Mouse (Mus musculus) spleen, postnatal 10 days (tissue): Measurements from ENCODE around the gene Krtap4-16.
"Not testable (repeated sequence)": the region's sequence is repeated elsewhere in the genome, so short reads cannot be mapped to it uniquely, and the experiment has no call there.

Experiments
- DNase-seq, 2 experiments: peaks; one replicate each; pipeline ENCODE4 v3.0.0; 2021 to 2022; ENCODE audit warnings: low spot score in 2 of 2

Gene Krtap4-16

GRCm38 (mm10) chr11:99851508-99851907 lies at the start of gene Krtap4-16:
Krtap4-16 (minus strand) TSS chr11:99851608.
- DNase-seq = no peak

GRCm38 (mm10) chr11:99878887-99879286 lies 27.5 kb upstream of the Krtap4-16 start, which contains the start of gene Gm11567:
Gm11567 (plus strand) TSS chr11:99879187.
- DNase-seq = not testable (repeated sequence)

- DNase-seq = not testable (repeated sequence)
Observed at GRCm38 (mm10) chr11:99873089-99873488, 21.7 kb upstream of the Krtap4-16 start, which contains the start of gene Krtap9-1. Krtap9-1 (plus strand) TSS chr11:99873389.

- DNase-seq = not testable (repeated sequence)
Observed at GRCm38 (mm10) chr11:99864176-99864575, 12.8 kb upstream of the Krtap4-16 start, which contains the start of gene Gm11559. Gm11559 (plus strand) TSS chr11:99864476.

- DNase-seq = no peak
Observed at GRCm38 (mm10) chr11:99858761-99859160, 7.4 kb upstream of the Krtap4-16 start.

- no peak for DNase-seq
Observed at GRCm38 (mm10) chr11:99857617-99858016, 6.2 kb upstream of the Krtap4-16 start, which contains the start of gene Gm11568. Gm11568 (plus strand) TSS chr11:99857917.

GRCm38 (mm10) chr11:99854121-99854520 lies 2.7 kb upstream of the Krtap4-16 start:
- DNase-seq = no peak

- no peak for DNase-seq
Observed at GRCm38 (mm10) chr11:99846746-99847145, 4.7 kb downstream of the Krtap4-16 start.

GRCm38 (mm10) chr11:99842185-99842584 lies 9.2 kb downstream of the Krtap4-16 start:
- DNase-seq = no peak

GRCm38 (mm10) chr11:99837966-99838365 lies 13.4 kb downstream of the Krtap4-16 start, which contains the start of gene 2300003K06Rik:
2300003K06Rik (minus strand) TSS chr11:99838066.
- DNase-seq = no peak

- DNase-seq = not testable (repeated sequence)
Observed at GRCm38 (mm10) chr11:99815566-99815965, 35.8 kb downstream of the Krtap4-16 start, which contains the start of gene Gm11564. Gm11564 (minus strand) TSS chr11:99815666.

GRCm38 (mm10) chr11:99809792-99810191 lies 41.6 kb downstream of the Krtap4-16 start, which contains the start of gene Krtap4-13:
Krtap4-13 (minus strand) TSS chr11:99809892.
- not testable (repeated sequence) for DNase-seq

GRCm38 (mm10) chr11:99804346-99804745 lies 47.1 kb downstream of the Krtap4-16 start, which contains the start of gene Gm11554:
Gm11554 (minus strand) TSS chr11:99804446.
- DNase-seq = not testable (repeated sequence)
